Mouse (Mus musculus) heart, adult 18-20 months (tissue): ENCODE measurements around the gene Tbx18. TPM values are rescaled to one million over a fixed set of nuclear protein-coding genes. Genes with fewer than 3 reads are reported as not detected.

ENCODE experiments used
- DNase-seq, 2 experiments: peaks; one replicate each; pipeline ENCODE4 v3.0.0; 2021 to 2022; ENCODE audit warnings: mixed read lengths in 1 of 2
- long read RNA-seq, 2 experiments: library from polyadenylated mRNA; stranded (forward); transcript quantifications; one replicate each; pipeline ENCODE4 v2.0.0; 2021
- total RNA-seq, 2 experiments: library from RNA; stranded (reverse); gene quantifications; 2 replicates each; pipeline ENCODE4 v1.2.3; 2021

Tbx18 gene
- total RNA-seq: 1 to 10 TPM; 3.7 to 4.6 TPM
- long read RNA-seq, experiment 1, partial matches to known transcripts: 0 of 1 reads
- long read RNA-seq, experiment 1, other reads (novel, unspliced or antisense): 1 of 1 reads
- long read RNA-seq, experiment 2, partial matches to known transcripts: 0 of 1 reads
- long read RNA-seq, experiment 2, other reads (novel, unspliced or antisense): 1 of 1 reads

- peak; percentile 87 to 89 for DNase-seq
These were observed at the start of gene Tbx18 for GRCm38 (mm10) chr9:87730961-87731535. Tbx18 (minus strand) TSS chr9:87731260.

- no peak for DNase-seq
These were observed 42.9 kb upstream of the Tbx18 start for GRCm38 (mm10) chr9:87773951-87774350.

DNA sequence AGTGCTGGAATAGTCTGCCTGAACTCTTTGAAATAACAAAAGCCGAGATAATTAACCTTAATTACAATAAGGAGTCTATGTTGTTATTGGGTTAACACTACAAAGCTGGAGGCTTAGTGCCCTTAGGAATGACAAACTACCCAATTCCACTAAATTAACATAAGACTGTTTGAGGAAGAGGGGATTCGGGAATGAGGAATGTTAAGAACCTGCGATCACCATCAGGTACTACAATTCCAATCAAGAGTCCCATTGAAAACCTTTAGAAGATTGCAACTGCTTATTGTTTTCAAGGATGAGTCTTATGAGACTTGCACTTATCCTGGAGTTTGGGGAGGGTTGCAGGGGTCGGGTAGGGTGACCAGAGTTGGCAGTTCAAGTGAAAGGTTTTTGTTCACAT is 24.6 kb upstream of the Tbx18 start:
- no peak for DNase-seq

DNA sequence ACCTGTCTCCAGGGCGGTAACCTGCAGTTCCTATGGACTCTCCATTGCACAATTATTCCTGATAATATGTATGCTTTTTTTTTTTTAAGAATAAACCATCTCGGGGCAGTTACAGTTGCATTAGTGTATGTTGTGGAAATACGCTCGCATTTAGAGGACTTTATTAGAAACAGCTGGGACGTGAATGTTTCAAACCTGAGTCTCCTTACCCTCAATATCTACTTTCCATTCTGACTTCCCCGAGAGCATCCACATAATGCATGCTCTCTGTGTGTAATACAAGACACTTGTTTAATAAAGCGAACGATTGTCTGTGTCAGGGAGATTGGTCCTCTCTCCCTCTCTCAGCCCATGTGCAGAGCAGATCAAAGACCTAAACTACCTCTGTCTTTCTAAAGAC is 10.5 kb upstream of the Tbx18 start:
- DNase-seq: no peak

DNA sequence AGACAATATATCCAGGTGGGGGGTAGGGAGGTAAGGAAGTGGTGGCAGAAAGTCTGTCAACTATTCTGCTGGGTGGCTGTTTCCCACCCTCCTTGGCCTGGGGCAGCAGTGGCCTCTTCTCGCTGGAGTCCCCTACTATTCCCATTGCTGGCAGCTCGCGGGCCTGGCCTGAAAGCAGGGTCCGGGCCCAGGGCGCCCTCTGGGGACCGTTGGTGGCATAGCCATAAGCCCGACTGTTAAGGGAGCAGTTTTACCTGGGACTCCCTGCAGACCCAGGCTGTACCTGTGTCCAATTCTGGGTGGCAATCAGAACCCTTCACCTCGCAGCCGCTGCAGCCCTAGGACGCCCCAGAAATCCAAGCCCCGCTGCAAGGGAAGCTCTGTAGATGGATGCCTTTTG is 9.6 kb upstream of the Tbx18 start:
- peak; percentile 41 to 67 for DNase-seq

DNA sequence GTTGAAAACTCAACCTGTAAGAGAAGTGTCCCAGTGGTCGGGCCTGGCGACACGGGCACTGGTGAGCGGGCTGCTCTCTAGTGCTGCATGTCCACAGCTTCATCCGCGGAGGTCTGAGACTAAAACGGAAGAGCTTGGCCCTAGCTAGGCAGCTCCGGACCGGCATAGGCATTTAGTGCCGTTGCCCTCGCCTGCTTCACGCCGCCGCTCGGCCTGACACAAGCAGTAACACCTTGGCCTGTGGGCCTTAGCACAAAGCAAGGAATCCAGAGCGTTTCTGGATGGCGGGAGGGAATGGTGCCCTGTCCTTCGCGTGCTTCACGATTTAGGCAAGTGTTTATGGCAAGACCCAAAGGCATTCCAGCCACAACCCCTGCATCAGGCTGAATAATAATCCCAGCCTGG is 9.2 kb upstream of the Tbx18 start:
- peak in 1 of 2 experiments; percentile 35 for DNase-seq

- no peak for DNase-seq
These were observed 8.6 kb upstream of the Tbx18 start for GRCm38 (mm10) chr9:87739543-87740161.

GRCm38 (mm10) chr9:87738766-87739542 is 7.9 kb upstream of the Tbx18 start:
- peak in 1 of 2 experiments; percentile 43 for DNase-seq

DNA sequence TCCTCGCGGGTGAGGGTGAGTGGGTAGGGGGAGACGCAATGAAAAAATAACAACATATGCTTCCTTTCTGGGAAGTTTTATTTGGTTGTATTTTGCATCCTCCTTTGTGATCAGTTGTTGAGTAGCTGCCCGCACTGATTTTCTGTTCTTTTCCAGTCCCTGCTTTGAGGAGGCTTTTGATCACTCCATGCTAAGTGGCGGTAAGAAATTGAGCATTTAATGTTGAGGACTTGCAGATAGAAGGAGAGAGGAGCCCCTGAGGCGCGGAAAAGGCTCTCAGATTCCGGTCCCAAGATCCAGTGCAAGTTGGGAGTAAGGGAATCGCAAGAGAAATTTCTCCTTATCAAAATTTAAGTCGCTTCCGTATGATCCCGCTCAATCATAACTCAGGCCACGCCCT is 7.1 kb upstream of the Tbx18 start:
- no peak for DNase-seq

DNA sequence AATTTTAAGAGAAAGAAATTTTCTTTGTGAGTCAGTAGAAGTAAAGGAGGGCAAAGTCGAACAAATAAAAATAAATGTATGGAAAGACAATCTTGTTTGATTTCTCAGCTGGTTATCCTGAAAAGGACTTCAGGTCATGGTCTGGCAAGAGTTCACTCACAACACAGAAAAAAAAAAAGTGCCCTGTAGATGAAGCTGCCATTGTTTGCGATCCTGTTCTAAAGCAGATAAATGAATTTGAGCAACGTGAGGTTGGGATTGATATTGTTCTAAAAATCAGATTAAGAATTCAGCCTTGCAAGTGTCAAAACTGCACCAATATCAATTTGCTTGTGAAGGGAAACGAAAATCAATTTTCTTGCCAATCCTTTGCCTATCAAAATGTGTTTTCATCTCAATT is 6.2 kb upstream of the Tbx18 start:
- DNase-seq: no peak

DNA sequence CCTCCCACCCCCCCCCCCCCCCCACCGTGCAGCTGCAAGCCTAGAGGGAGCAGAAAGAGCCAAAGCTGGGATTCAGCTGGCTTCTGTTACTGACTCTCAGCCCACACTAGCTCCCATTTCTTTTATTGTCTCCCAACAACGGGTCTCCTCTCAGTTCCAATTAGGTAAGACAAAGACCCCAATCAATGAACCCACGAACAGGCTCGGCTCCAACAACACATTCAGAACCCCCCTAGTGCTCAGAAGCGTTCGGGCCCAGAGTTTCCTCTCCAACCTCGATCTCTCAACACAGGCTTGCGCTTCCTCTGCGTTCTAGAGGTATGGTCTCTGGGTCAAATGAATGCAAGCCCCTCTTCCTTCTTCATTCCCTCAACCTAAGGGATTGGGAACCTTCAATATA is 4.0 kb upstream of the Tbx18 start:
- no peak for DNase-seq

DNA sequence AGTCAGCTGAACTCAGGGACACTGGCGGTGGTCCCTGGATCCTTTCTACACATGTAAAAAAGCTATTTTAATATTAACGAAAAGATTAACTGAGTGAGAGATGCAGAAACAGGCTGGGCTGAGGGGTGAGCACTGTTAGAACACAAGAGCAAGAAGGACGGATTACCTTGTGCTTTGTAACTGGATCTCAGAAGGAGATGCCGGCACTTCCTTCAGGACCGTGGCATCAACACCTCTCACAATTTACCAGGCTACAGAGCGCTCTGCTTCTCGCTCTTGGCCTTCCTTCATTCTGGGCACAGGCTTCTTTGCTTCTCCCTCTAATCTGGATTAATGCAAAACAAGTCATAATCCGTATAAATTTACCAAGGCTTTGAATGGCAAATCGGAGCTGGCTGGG is 3.6 kb upstream of the Tbx18 start:
- DNase-seq: no peak

GRCm38 (mm10) chr9:87733732-87734131 is 2.7 kb upstream of the Tbx18 start:
- DNase-seq: no peak

DNA sequence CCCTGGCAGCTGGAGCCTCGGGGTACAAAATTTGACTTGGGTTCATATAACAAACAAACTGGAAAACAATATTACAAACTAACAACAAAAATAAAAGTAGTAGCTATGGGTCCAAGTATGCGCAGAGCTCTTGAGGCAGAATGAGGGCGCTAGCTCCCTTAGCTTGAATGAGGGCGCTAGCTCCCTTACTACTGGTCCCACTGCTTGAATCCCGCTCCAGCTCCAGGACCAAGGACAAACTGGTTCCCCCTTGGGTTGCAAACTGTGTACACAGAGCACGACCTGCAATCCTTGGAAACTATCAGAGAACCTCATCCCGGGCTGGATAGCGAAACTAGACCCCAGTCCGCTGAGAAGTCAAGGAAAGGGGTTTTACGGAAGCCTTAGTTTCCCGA is 2.2 kb upstream of the Tbx18 start:
- DNase-seq: no peak

DNA sequence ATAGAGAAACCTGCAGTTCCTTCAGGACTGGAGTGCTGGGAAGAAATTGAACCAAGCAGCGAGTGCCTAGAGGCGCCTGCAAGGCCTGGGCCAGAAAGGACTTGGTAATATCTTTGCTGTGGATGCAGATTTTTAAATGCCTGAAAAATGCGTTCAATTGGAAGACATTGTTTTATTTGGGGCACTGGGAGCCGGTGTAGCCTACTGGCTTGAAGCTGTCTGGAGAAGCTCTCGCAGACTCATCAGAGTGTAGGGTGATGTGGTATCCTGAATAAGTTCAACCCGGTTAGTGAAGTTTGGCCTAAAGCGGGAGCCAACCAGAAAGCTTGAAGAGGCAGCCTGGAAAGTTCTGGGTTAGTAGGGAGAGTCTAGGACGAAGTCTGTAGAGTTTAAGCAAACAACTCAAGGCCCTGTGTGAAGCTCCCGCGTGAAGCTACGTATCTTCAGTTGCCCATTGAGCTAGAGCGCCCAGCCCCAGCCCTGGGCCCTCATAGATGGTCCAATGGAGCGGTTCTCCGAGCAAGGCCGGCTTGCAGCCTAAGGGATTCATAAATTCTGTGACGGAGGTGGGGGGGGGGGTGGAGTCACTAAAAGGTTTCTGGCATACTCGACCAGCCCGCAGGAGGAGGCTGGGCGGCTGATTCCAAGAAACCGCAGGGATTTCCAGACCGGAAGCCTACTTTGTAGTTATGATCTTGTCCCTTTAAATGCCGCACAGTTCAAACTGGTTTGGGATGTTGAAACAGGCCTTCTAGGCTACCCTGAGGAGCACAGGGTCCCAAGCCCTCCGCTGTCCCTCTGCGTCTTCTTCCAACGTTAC is 1.6 kb upstream of the Tbx18 start:
- peak; percentile 32 to 49 for DNase-seq

DNA sequence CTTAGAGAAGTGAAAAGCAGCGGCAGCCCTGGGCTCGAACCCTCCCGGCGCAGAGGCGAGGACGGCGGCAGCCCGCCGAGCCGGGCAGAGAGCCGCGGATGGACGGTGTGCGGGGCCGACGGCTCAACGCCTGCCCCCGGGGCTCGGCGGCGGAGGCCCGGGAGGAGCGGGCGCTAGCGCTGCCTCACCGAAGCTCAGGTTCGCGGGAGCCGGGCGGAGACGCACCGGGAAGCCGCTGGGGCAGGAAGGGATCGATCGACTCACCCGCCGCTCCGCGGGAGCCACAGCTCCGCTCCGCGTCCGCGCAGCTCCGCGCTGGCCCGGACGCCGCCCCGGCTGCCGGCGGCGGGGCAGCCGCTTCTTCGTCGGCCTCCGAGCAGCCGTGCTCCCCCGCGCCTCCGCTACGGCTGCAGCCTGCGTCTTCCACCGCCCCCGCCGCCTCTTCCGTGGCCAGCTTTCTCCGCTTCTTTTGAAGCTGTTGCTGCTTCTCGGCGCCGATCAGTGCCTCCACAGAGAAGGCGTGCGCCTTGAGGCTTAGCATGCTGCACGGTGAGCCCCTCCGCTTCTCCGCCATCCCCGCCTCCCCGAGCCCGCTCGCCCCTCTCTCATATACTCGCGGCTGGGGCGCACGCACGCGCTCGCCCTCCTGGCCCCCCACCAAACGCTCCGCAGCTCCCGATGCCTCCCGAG is 644 bp downstream of the Tbx18 start:
- DNase-seq: peak in 1 of 2 experiments; percentile 27

GRCm38 (mm10) chr9:87729316-87730270 is 1.5 kb downstream of the Tbx18 start:
- DNase-seq: peak; percentile 36 to 67

GRCm38 (mm10) chr9:87728107-87728506 is 3.0 kb downstream of the Tbx18 start:
- DNase-seq: no peak

- DNase-seq: no peak
These were observed 3.7 kb downstream of the Tbx18 start for GRCm38 (mm10) chr9:87727155-87727953.

GRCm38 (mm10) chr9:87721793-87722192 is 9.3 kb downstream of the Tbx18 start:
- DNase-seq: no peak
